8 mouse cellular contexts compared by ENCODE assay signal in genomic region chr16:77717766-77718165, GRCm38 (mm10).
DNase-seq lines count a peak whose midpoint lies in the region; TF ChIP-seq lines count a peak whose summit lies in the region.
"Not testable (repeated sequence)": the region's sequence is repeated elsewhere in the genome, so short reads cannot be mapped to it uniquely, and the experiment has no call there.

No protein-coding gene starts in this region.

- TF ChIP-seq POLR2A in myocyte (IDR thresholded peaks at IDR 0.05; ENCODE audit: insufficient read length, low read depth), result not testable (repeated sequence)

- H3K4me2 ChIP-seq in myocyte (ENCODE audit: low read depth), result peak overlapping the region; percentile 25

- not testable (repeated sequence) for TF ChIP-seq CTCF in C2C12 (IDR thresholded peaks at IDR 0.05; ENCODE audit: control insufficient read depth, insufficient read depth, insufficient read length)

- H3K4me3 ChIP-seq in C2C12 (ENCODE audit: insufficient read depth, poor library complexity, severe bottlenecking); myocyte: not testable (repeated sequence)

- not testable (repeated sequence) for H3K27me3 ChIP-seq in C2C12 (ENCODE audit: control insufficient read depth, insufficient read depth, insufficient read length); myocyte (ENCODE audit: control insufficient read depth, insufficient read depth, insufficient read length)

- not testable (repeated sequence) for H3K79me2 ChIP-seq in C2C12 (ENCODE audit: control insufficient read depth, insufficient read depth); myocyte (ENCODE audit: control insufficient read depth, insufficient read depth)

- H3K36me3 ChIP-seq in C2C12 (ENCODE audit: control insufficient read depth, insufficient read depth); myocyte (ENCODE audit: control insufficient read depth, insufficient read depth): not testable (repeated sequence)

- not testable (repeated sequence) for H3K79me3 ChIP-seq in C2C12 (ENCODE audit: low read depth)

- peak; percentile 46 for DNase-seq in 3134 (ENCODE audit: extremely low read depth, insufficient read length, low spot score)
- peak; percentile 68 for DNase-seq in NIH3T3 (ENCODE audit: low read depth)
- DNase-seq in adipocyte (ENCODE audit: low spot score), result peak; percentile 40
- peak; percentile 7 for DNase-seq in adrenal gland, postnatal 10 days
- DNase-seq in adrenal gland, postnatal 36 days, result peak; percentile 7 to 8
- peak; percentile 70 for DNase-seq in heart, adult 11 months

- not testable (repeated sequence) for H3ac ChIP-seq in C2C12 (ENCODE audit: control insufficient read depth, insufficient read length, low read depth); myocyte (ENCODE audit: control insufficient read depth, insufficient read length)

TF ChIP-seq in C2C12, 6 proteins besides CTCF, POLR2A, EP300 and RAD21:
- peak; percentile 78 for TF ChIP-seq USF1 (IDR thresholded peaks at IDR 0.05; ENCODE audit: low read depth)

TF ChIP-seq in myocyte, 11 proteins besides CTCF, POLR2A, EP300 and RAD21:
- peak; percentile 48 for TF ChIP-seq USF1 (IDR thresholded peaks at IDR 0.05; ENCODE audit: low read depth)
TF ChIP-seq in myocyte: peak in this region for 1; not testable (repeated sequence) for 10.

Comparison
In these comparisons a context has a peak if more than half of its experiments do, and no peak if none do; other contexts are left out.
1. DNase-seq: peak in every context shown above with its lines; median percentile 70 in heart, adult 11 months; 68 in NIH3T3; 46 in 3134; 40 in adipocyte; 8 in adrenal gland, postnatal 36 days; 7 in adrenal gland, postnatal 10 days.